Mouse (Mus musculus) small intestine, adult 2 months (tissue): ENCODE data around the gene Yars.

ENCODE experiments used
- CTCF ChIP-seq: fragments of 200-500 bp; IDR thresholded peaks from 2 replicates; pipeline ENCODE4 v1.5.1; 2012; ENCODE audit warnings: low read depth, mild to moderate bottlenecking, control low read depth, inconsistent platforms, low read length, moderate library complexity, mixed read lengths; ENCODE audit not compliant: insufficient replicate concordance, insufficient read length; ENCODE audit errors: extremely low read depth
- POLR2A ChIP-seq: fragments of 200-500 bp; IDR thresholded peaks from 2 replicates; pipeline ENCODE4 v1.6.1; 2012; ENCODE audit warnings: low read depth, mild to moderate bottlenecking, control low read depth, inconsistent platforms, low read length, moderate library complexity

DNA sequence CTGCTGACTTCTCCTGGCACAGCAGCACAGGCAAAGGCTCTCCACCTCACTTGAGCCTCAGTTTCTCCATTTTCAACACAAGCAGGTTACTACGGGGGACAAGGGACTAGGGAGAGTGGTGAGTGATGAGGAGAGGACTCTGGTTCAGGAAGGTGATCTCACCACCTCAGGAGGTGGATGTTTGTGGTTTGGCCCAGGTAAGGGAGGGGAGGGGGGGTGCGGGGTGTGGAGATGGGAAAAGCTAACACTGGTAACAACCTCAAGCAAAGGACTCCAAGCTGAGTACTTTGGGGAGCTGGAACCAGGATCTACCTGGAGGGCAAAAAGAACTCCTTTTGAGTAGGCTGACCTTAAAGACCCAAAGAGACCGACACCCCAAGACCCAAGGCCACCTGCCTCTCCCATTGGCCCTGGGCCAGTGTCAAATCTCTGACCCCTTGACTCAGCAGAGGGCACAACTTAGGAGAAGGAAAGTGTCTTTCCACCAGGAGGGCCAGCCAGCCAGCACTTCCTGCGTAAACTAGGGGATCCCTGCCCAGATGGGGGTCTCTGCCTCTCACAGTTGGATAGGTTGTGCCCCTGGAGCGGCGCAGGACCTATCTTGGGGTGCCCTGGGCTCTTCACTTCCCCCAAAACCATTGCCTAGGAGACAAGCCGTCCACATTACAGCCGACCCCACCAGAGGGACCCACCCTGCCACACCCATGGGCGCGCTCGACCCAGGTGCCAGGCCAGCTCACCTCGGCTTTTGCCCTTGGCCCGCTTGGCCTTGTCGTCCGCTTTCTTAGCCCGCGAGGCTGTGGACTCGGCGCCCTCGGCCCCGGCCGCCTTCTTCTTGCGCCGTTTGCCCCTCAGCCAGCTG lies 58.1 kb downstream of the Yars start:
- TF ChIP-seq CTCF (no peak), POLR2A (no peak; the same call in 1 of the 2 replicates)
